Mouse (Mus musculus) ES-E14 (cell line): Measurements from ENCODE around the gene Kcnh2. TPM values are rescaled to one million over a fixed set of nuclear protein-coding genes. Genes with fewer than 3 reads are reported as not detected.

Experiments used
- DNase-seq: peaks from one replicate; pipeline ENCODE4 v3.0.0-alpha.2; 2013; ENCODE audit warnings: low read depth, low spot score
- H3K27ac ChIP-seq: 2 replicates; pipeline ENCODE4 v1.5.1; 2012; ENCODE audit warnings: low read depth, mild to moderate bottlenecking, low read length, moderate library complexity, mixed read lengths; ENCODE audit not compliant: poor library complexity, insufficient read depth, severe bottlenecking
- H3K36me3 ChIP-seq: 2 replicates; pipeline ENCODE4 v1.6.1; 2012; ENCODE audit warnings: mild to moderate bottlenecking, low read length, moderate library complexity, mixed read lengths; ENCODE audit not compliant: control insufficient read depth, poor library complexity, insufficient read depth, severe bottlenecking
- H3K4me1 ChIP-seq, 2 experiments: fragments of 150-350 bp in 1 of 2; sonication (generic) in 1 of 2; 2 replicates each; pipeline ENCODE4 v1.6.1; 2012; ENCODE audit warnings: low read length in 2 of 2, mild to moderate bottlenecking in 1 of 2, mixed read lengths in 1 of 2; ENCODE audit not compliant: control insufficient read depth in 2 of 2, insufficient read depth in 2 of 2, poor library complexity in 1 of 2
- H3K4me3 ChIP-seq, 2 experiments: fragments of 150-350 bp in 1 of 2; sonication (generic) in 1 of 2; 2 replicates each; pipeline ENCODE4 v1.5.1; 2012; ENCODE audit warnings: low read length in 2 of 2, low read depth in 1 of 2, mild to moderate bottlenecking in 1 of 2, mixed read lengths in 1 of 2; ENCODE audit not compliant: insufficient read depth in 1 of 2, poor library complexity in 1 of 2, severe bottlenecking in 1 of 2
- H3K9ac ChIP-seq: 2 replicates; pipeline ENCODE4 v1.6.1; 2012; ENCODE audit warnings: low read depth, mild to moderate bottlenecking, low read length, mixed read lengths; ENCODE audit not compliant: poor library complexity, insufficient read depth, severe bottlenecking
- H3K9me3 ChIP-seq: fragments of 150-350 bp; sonication (generic); 2 replicates; pipeline ENCODE4 v1.6.1; 2012; ENCODE audit warnings: low read depth, mild to moderate bottlenecking, low read length; ENCODE audit not compliant: control insufficient read depth, insufficient read depth
- CHD2 ChIP-seq: IDR thresholded peaks from 2 replicates; pipeline ENCODE4 v1.6.1; 2014; ENCODE audit warnings: mild to moderate bottlenecking, low read depth, low read length, inconsistent platforms
- HCFC1 ChIP-seq: IDR thresholded peaks from 2 replicates; pipeline ENCODE4 v1.6.1; 2012; ENCODE audit warnings: low read length, inconsistent platforms, borderline replicate concordance; ENCODE audit not compliant: insufficient read depth
- MAFK ChIP-seq: IDR thresholded peaks from 2 replicates; pipeline ENCODE4 v1.6.1; 2014; ENCODE audit warnings: mild to moderate bottlenecking, low read depth, low read length, inconsistent platforms; ENCODE audit not compliant: insufficient read depth
- ZC3H11A ChIP-seq: IDR thresholded peaks from 2 replicates; pipeline ENCODE4 v1.6.1; 2012; ENCODE audit warnings: low read depth, mild to moderate bottlenecking, inconsistent platforms, low read length, borderline replicate concordance
- ZNF384 ChIP-seq: IDR thresholded peaks from 2 replicates; pipeline ENCODE4 v1.6.1; 2012; ENCODE audit warnings: low read depth, low read length, inconsistent platforms
- in situ Hi-C, 2 experiments: fragments of 600-800 bp; cut with MboI; formaldehyde crosslinking; loops; one replicate each; pipeline ENCODE4 v1.15.1; 2025; ENCODE audit warnings: low sequenced_read_pairs in 2 of 2, inconsistent platforms in 1 of 2; ENCODE audit not compliant: unreplicated experiment in 2 of 2
- total RNA-seq: library from RNA; depleted of rRNA; stranded (reverse); fragments of 300-350 nt; gene quantifications from 2 replicates; pipeline ENCODE4 v1.2.3, GENCODE M21; 2012

The Kcnh2 gene
- total RNA-seq, 1 experiment: 6.5 TPM

DNA sequence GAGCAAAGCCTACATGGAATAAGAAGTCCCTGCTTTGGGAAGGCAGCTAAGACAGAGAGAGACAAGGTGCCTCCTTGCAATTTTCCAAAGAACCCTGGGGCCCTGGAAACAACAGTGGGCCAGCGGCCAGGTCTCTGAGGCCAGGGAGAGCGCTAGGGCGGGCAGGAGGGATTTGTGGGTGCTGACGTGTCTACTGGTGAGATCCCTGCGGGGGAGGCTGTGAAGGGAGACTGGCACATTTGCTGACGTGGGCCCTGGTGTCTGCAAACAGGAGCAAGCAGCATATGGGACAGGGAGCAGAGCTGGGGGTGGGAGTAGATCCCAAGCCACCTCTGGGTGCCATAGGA is 31.0 kb downstream of the Kcnh2 start:
- no peak for TF ChIP-seq HCFC1
- TF ChIP-seq CHD2: no peak
- H3K27ac ChIP-seq: no peak overlapping the region
- peaks cover 4 to 26% of the 10 kb centered on the region in 2 experiments; a peak in 2 of 4 replicates for H3K4me1 ChIP-seq
- H3K36me3 ChIP-seq: no peaks in the 10 kb centered on the region
- H3K9ac ChIP-seq: peak overlapping the region; percentile 16; the same call in 1 of the 2 replicates
- in situ Hi-C loops: no loop called here
- no peak for DNase-seq
- no peaks in the 10 kb centered on the region for H3K9me3 ChIP-seq
- peak overlapping the region in 1 of 2 experiments; percentile 58; a peak in 2 of 4 replicates for H3K4me3 ChIP-seq

GRCm38 (mm10) chr5:24319776-24320466 is 31.5 kb downstream of the Kcnh2 start:
- in situ Hi-C loops: no loop called here
- Histone ChIP-seq H3K9me3 (no peaks in the 10 kb centered on the region), H3K9ac (peak overlapping the region; percentile 45; the same call in 1 of the 2 replicates), H3K36me3 (no peaks in the 10 kb centered on the region), H3K4me1 (peaks cover 4 to 25% of the 10 kb centered on the region in 2 experiments; a peak in 2 of 4 replicates), H3K27ac (no peak overlapping the region), H3K4me3 (peak overlapping the region; percentile 16 to 58)
- DNase-seq: peak; percentile 55
- TF ChIP-seq ZC3H11A (no peak), MAFK (no peak), HCFC1 (no peak), ZNF384 (no peak), CHD2 (no peak)

GRCm38 (mm10) chr5:24309223-24309622 is 42.2 kb downstream of the Kcnh2 start:
- Histone ChIP-seq H3K36me3 (no peaks in the 10 kb centered on the region), H3K27ac (no peak overlapping the region), H3K4me1 (no peaks in the 10 kb centered on the region), H3K9ac (no peak overlapping the region), H3K4me3 (no peak overlapping the region), H3K9me3 (no peaks in the 10 kb centered on the region)
- TF ChIP-seq ZNF384 (0 out of 2 replicates have a peak, but pooled peaks have one; percentile 48), HCFC1 (no peak), MAFK (no peak), ZC3H11A (no peak), CHD2 (no peak)
- no peak for DNase-seq
- in situ Hi-C loops: no loop called here

DNA sequence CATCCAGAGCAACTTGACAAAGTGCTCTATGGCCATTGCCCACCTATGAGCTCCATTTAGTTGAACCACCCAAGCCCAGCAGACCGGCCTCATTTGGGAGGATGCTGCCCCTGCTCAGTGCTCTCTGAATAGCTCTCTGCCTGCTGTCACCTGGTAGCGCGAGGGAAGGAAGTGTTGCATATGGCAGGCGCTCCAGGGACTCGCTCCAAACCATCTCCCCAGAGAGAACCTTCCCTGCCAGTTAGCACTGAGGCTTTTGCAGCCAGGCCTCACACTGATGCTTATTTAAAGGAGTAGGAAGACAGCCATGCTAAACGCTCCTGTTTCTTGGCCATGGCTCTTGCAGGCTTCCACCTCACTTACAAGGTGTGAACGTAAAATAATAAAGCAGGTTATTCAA is 42.8 kb downstream of the Kcnh2 start:
- H3K4me3 ChIP-seq: no peak overlapping the region
- in situ Hi-C loops: no loop called here
- TF ChIP-seq ZC3H11A (no peak), HCFC1 (no peak), ZNF384 (no peak), MAFK (no peak), CHD2 (no peak)
- no peaks in the 10 kb centered on the region for H3K9me3 ChIP-seq
- DNase-seq: no peak
- no peak overlapping the region for H3K27ac ChIP-seq
- H3K4me1 ChIP-seq: no peaks in the 10 kb centered on the region
- no peaks in the 10 kb centered on the region for H3K36me3 ChIP-seq
- H3K9ac ChIP-seq: no peak overlapping the region
